Mouse (Mus musculus) C2C12 (cell line): Measurements from ENCODE around the gene Prop1. TPM values are rescaled to one million over a fixed set of nuclear protein-coding genes. Genes with fewer than 3 reads are reported as not detected.

Source experiments
- H3K27me3 ChIP-seq: one replicate; pipeline ENCODE4 v1.6.1; 2011; ENCODE audit not compliant: control insufficient read depth, insufficient read depth, insufficient read length
- H3K36me3 ChIP-seq: one replicate; pipeline ENCODE4 v1.6.1; 2011; ENCODE audit not compliant: control insufficient read depth, insufficient read depth
- H3K4me3 ChIP-seq: one replicate; pipeline ENCODE4 v1.5.1; 2011; ENCODE audit warnings: mild to moderate bottlenecking, control low read depth; ENCODE audit not compliant: poor library complexity, insufficient read depth, severe bottlenecking
- H3K79me2 ChIP-seq: one replicate; pipeline ENCODE4 v1.6.1; 2011; ENCODE audit not compliant: control insufficient read depth, insufficient read depth
- H3K79me3 ChIP-seq: one replicate; pipeline ENCODE4 v1.6.1; 2011; ENCODE audit warnings: low read depth, control low read depth
- H3ac ChIP-seq: one replicate; pipeline ENCODE3; 2011; ENCODE audit warnings: low read depth; ENCODE audit not compliant: control insufficient read depth, insufficient read length
- CEBPB ChIP-seq: IDR thresholded peaks from one replicate; pipeline ENCODE4 v1.6.1; 2011; ENCODE audit warnings: low read depth, mild to moderate bottlenecking, control low read depth, moderate library complexity
- CTCF ChIP-seq: IDR thresholded peaks from one replicate; pipeline ENCODE4 v1.5.1; 2011; ENCODE audit not compliant: control insufficient read depth, insufficient read depth, insufficient read length
- FOSL1 ChIP-seq: IDR thresholded peaks from one replicate; pipeline ENCODE4 v1.8.0; 2011; ENCODE audit warnings: mild to moderate bottlenecking, low read length; ENCODE audit not compliant: poor library complexity, insufficient read depth, severe bottlenecking
- MAX ChIP-seq: IDR thresholded peaks from one replicate; pipeline ENCODE4 v1.6.1; 2011; ENCODE audit warnings: mild to moderate bottlenecking, control low read depth
- MYOD1 ChIP-seq: IDR thresholded peaks from one replicate; pipeline ENCODE4 v1.6.1; 2011; ENCODE audit warnings: low read depth; ENCODE audit not compliant: control insufficient read depth, insufficient read length
- MYOG ChIP-seq: IDR thresholded peaks from one replicate; pipeline ENCODE4 v1.6.1; 2011; ENCODE audit not compliant: control insufficient read depth, insufficient read length; ENCODE audit errors: extremely low read depth
- USF1 ChIP-seq: IDR thresholded peaks from one replicate; pipeline ENCODE4 v1.6.1; 2011; ENCODE audit warnings: low read depth, mild to moderate bottlenecking, control low read depth, moderate library complexity
- polyA plus RNA-seq: library from polyadenylated mRNA; unstranded; fragments of >200 nt; fragmentation: generic; extraction: Trizol; gene quantifications from one replicate; pipeline ENCODE4 v1.2.1, GENCODE M21; 2012; ENCODE audit warnings: missing spikeins

Gene Prop1
- polyA plus RNA-seq, 1 experiment: not detected

DNA sequence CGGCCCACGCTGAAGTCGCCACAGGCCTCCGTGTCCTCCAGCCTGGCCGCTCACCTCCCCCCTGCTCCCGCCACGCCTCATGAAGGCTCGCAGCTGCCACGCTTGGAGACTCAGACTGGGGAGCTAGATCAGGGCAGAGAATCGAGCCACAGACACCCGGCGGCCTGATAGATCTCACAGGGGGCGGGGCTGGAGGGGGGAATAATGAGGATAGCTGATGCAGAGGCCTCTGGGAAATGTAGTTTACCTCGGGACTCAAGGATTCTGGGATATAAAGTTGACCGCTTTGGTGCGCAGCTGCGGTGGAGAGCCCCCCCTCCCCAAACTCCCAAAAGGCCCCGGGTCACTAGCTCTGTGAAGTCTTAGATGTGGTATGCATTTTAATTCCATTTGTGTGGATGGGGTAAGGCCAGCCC is 22.1 kb downstream of the Prop1 start, which contains the start of gene Zfp354b:
TSS of gene Zfp354b (minus strand) at position 183 of the 416 bp plus-strand sequence.
- Histone ChIP-seq H3ac (peak within 1 kb of the TSS; percentile 63), H3K79me3 (no peaks in the 10 kb centered on the region), H3K4me3 (no peak within 1 kb of the TSS), H3K27me3 (peaks cover 13% of the 10 kb centered on the region), H3K36me3 (no peaks in the 10 kb centered on the region), H3K79me2 (no peaks in the 10 kb centered on the region)
- TF ChIP-seq CEBPB (no peak), USF1 (no peak), FOSL1 (no peak), CTCF (no peak)

DNA sequence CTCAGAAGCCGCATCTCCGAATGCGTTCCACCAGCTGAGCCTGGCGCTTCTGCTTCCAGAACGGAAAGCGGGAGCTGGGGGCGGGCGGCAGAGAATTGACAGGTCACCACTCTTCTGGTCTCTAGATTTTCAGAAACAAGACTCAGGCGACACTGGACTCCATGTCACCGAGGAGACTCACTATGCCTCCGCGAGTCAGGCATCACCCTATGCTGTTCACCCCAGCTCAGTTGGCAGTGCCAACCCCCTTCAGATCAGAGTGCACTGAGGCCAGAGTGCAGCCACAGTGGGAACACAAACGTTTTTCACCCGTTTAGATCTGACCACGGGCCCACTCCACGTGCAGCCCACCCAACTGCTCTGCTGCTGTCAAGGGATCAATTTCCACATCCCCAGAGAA is 22.5 kb downstream of the Prop1 start:
- Histone ChIP-seq H3ac (peak overlapping the region; percentile 63), H3K27me3 (peaks cover 17% of the 10 kb centered on the region), H3K4me3 (no peak overlapping the region), H3K79me3 (no peaks in the 10 kb centered on the region), H3K79me2 (no peaks in the 10 kb centered on the region), H3K36me3 (no peaks in the 10 kb centered on the region)
- no peak for TF ChIP-seq MYOD1
- no peak for TF ChIP-seq MAX
- TF ChIP-seq USF1: no peak
- TF ChIP-seq MYOG: no peak
- no peak for TF ChIP-seq CTCF
- TF ChIP-seq CEBPB: no peak
- no peak for TF ChIP-seq FOSL1

DNA sequence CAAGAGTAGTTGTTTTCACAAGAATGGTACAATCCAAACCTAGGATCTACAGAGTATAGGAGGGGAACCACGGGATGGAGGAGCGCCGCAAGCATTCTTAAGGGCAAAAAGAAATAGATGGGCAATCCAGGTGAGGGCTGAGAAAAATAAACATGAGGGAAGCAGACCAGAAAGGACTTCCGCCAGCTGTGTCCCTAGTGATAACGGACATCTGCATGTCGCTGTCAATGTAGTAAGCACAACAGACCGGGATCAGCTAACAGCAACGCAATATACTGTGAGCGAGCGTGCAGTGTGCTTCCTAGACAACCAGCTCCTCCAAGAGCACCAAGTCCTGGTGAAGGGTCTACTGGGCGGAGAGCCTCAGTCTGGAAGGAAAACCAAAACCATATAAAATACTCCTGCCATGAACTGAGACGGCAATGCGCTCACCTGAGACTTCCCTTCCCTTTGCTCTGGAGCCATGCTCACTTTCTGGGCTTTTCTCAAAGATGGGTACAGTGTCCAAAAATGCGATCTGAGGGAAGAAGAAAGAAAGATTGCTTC is 23.0 kb downstream of the Prop1 start:
- H3K79me2 ChIP-seq: no peaks in the 10 kb centered on the region
- TF ChIP-seq MYOG (no peak), CEBPB (no peak), FOSL1 (no peak), MYOD1 (no peak), CTCF (no peak), USF1 (no peak), MAX (no peak)

DNA sequence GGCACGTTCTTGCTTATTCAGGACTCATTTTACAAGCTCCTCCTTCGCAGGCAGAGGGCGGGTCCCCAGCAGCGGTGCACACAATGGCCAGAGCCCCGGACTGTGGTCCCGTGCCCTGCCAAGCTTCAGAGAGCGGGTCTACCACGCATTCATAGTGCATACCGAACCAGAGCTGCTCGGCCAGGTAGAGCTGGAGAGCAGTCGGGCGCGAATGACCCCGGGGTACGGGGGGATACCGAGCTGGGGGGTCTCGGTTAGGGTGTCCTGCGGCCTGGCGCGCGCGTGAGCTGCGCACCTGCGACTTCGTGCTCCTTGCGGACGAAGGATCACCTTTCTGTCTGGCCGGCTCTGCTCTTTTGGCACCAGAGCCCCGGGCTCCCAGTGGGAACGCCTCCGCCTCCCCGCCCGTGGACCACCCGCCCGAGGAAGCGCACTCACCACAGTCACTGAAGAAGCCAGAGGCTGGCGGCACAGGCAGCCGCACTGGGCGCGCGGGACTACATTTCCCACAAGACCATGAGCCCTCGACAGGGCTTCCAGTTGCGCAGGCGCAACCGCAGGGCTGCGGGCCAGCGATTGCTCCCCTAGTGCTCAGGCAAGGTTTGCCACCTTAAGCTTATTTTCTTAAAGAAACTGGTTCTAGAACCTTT is 37.8 kb downstream of the Prop1 start, which contains the start of gene Zfp2:
TSS of gene Zfp2 (minus strand) at position 495 of the 650 bp plus-strand sequence.
- Histone ChIP-seq H3K4me3 (peak within 1 kb of the TSS; percentile 40), H3ac (peak within 1 kb of the TSS; percentile 79), H3K36me3 (no peaks in the 10 kb centered on the region), H3K27me3 (no peaks in the 10 kb centered on the region), H3K79me2 (no peaks in the 10 kb centered on the region), H3K79me3 (no peaks in the 10 kb centered on the region)
- TF ChIP-seq MYOD1 (no peak), USF1 (no peak), MYOG (no peak)

More for the DNA sequence above, 23.0 kb downstream of the Prop1 start:
- Histone ChIP-seq H3K79me3 (no peaks in the 10 kb centered on the region), H3ac (no peak overlapping the region), H3K36me3 (no peaks in the 10 kb centered on the region), H3K27me3 (peaks cover 16% of the 10 kb centered on the region), H3K4me3 (no peak overlapping the region)

DNA sequence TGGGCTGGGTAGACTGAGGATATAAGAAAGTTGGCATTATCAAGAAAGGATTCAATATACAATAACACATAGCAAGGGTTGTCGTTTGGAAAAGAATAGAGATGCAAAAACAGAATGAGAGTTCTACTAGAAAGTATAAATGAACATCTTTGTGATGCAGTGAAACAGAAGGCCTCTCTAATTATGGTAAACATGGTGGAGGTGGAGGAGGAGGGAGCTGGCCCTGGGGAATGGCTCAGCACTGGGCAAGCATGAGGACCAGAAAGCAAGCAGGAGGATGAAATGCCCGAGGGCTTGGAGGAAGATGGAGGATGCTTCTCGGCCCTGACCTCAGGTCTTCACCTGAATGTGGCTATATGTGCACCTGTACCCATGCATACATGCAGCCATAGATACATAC is 39.1 kb downstream of the Prop1 start:
- Histone ChIP-seq H3K36me3 (no peaks in the 10 kb centered on the region), H3K4me3 (no peak overlapping the region), H3ac (no peak overlapping the region), H3K79me2 (no peaks in the 10 kb centered on the region), H3K27me3 (no peaks in the 10 kb centered on the region), H3K79me3 (no peaks in the 10 kb centered on the region)
- TF ChIP-seq MYOG: no peak

DNA sequence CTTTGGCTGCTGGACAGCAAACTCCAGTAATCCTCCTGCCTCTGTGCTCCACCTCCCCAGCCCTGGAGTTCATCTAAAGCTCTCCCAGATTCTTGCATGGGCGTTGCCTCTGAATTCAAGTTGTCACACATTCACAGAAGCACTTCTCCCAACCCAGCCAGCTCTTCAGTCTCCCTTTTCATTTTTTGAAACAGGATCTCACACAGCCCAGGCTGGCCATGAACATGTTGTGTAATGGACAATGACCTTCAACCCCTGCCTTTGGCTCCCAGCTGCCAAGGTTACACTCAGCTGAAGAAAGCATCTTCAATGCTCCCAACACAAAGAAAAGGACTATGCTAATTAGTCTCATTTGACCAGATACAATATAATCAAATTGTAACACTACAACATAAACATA is 40.3 kb downstream of the Prop1 start:
- TF ChIP-seq USF1 (no peak), CEBPB (no peak), MAX (no peak), CTCF (no peak), MYOD1 (no peak), MYOG (no peak), FOSL1 (no peak)
- Histone ChIP-seq H3K36me3 (no peaks in the 10 kb centered on the region), H3K27me3 (no peaks in the 10 kb centered on the region), H3K79me2 (no peaks in the 10 kb centered on the region), H3ac (no peak overlapping the region), H3K4me3 (no peak overlapping the region), H3K79me3 (no peaks in the 10 kb centered on the region)
